Mouse (Mus musculus): ENCODE data around the gene Med9. TPM values are rescaled to one million over a fixed set of nuclear protein-coding genes. Genes with fewer than 3 reads are reported as not detected.

The Med9 gene
- polyA plus RNA-seq, 1 experiment from 2014 or later = 51.9 TPM

GRCm38 (mm10) chr11:59952892-59953291 lies 4.9 kb downstream of the Med9 start:
- Histone ChIP-seq H3K4me3 (no peak overlapping the region), H3K27ac (no peak overlapping the region), H3K4me2 (peak overlapping the region; percentile 20; the same call in 1 of the 2 replicates), H3K4me1 (peaks cover 19% of the 10 kb centered on the region), H3K36me3 (peaks cover 3% of the 10 kb centered on the region; the same call in 1 of the 2 replicates), H3K9me3 (no peaks in the 10 kb centered on the region), H3K9ac (no peak overlapping the region), H3K27me3 (no peaks in the 10 kb centered on the region)
- ATAC-seq (ENCODE audit: borderline replicate concordance, extremely low read depth, low FRiP score, low TSS enrichment) = no peak
- 58% methylated on average over 14 of the region's 14 CpGs for WGBS

- Histone ChIP-seq H3K4me3 (no peak overlapping the region), H3K9ac (no peak overlapping the region), H3K4me2 (no peak overlapping the region), H3K27me3 (no peaks in the 10 kb centered on the region), H3K9me3 (no peaks in the 10 kb centered on the region), H3K4me1 (peaks cover 9% of the 10 kb centered on the region; the same call in 1 of the 2 replicates), H3K36me3 (peaks cover 14% of the 10 kb centered on the region; the same call in 1 of the 2 replicates), H3K27ac (no peak overlapping the region)
- WGBS = 70% methylated on average over 6 of the region's 6 CpGs
- no peak for ATAC-seq (ENCODE audit: borderline replicate concordance, extremely low read depth, low FRiP score, low TSS enrichment)
These were observed 8.7 kb downstream of the Med9 start for GRCm38 (mm10) chr11:59956749-59957148.

GRCm38 (mm10) chr11:59959453-59959852 lies 11.4 kb downstream of the Med9 start:
- Histone ChIP-seq H3K4me2 (no peak overlapping the region), H3K4me3 (no peak overlapping the region), H3K27me3 (peaks cover 17% of the 10 kb centered on the region), H3K9ac (no peak overlapping the region), H3K27ac (no peak overlapping the region), H3K9me3 (no peaks in the 10 kb centered on the region), H3K4me1 (peaks cover 13% of the 10 kb centered on the region), H3K36me3 (peaks cover 17% of the 10 kb centered on the region; the same call in 1 of the 2 replicates)
- WGBS = 59% methylated on average over 4 of the region's 4 CpGs
- ATAC-seq (ENCODE audit: borderline replicate concordance, extremely low read depth, low FRiP score, low TSS enrichment) = no peak

GRCm38 (mm10) chr11:59960476-59961337 lies 12.7 kb downstream of the Med9 start:
- peaks cover 20% of the 10 kb centered on the region for H3K4me1 ChIP-seq
- no peak overlapping the region for H3K4me2 ChIP-seq
- H3K27ac ChIP-seq = no peak overlapping the region
- no peak overlapping the region for H3K4me3 ChIP-seq
- H3K27me3 ChIP-seq = peaks cover 19% of the 10 kb centered on the region
- WGBS = 85% methylated on average over 20 of the region's 20 CpGs
- ATAC-seq (ENCODE audit: borderline replicate concordance, extremely low read depth, low FRiP score, low TSS enrichment) = no peak
- H3K9ac ChIP-seq = no peak overlapping the region
- peaks cover 17% of the 10 kb centered on the region; the same call in 1 of the 2 replicates for H3K36me3 ChIP-seq
- H3K9me3 ChIP-seq = no peaks in the 10 kb centered on the region

GRCm38 (mm10) chr11:59961338-59961875 lies 13.4 kb downstream of the Med9 start:
- Histone ChIP-seq H3K9me3 (no peaks in the 10 kb centered on the region), H3K36me3 (peaks cover 17% of the 10 kb centered on the region; the same call in 1 of the 2 replicates), H3K4me1 (peaks cover 27% of the 10 kb centered on the region), H3K27me3 (peaks cover 19% of the 10 kb centered on the region), H3K9ac (no peak overlapping the region), H3K4me3 (no peak overlapping the region), H3K4me2 (no peak overlapping the region), H3K27ac (no peak overlapping the region)
- no peak for ATAC-seq (ENCODE audit: borderline replicate concordance, extremely low read depth, low FRiP score, low TSS enrichment)
- 90% methylated on average over 9 of the region's 9 CpGs for WGBS

GRCm38 (mm10) chr11:59962590-59962989 lies 14.6 kb downstream of the Med9 start:
- Histone ChIP-seq H3K27me3 (peaks cover 19% of the 10 kb centered on the region), H3K4me1 (peaks cover 28% of the 10 kb centered on the region), H3K27ac (no peak overlapping the region), H3K4me3 (no peak overlapping the region), H3K9ac (no peak overlapping the region), H3K36me3 (peaks cover 17% of the 10 kb centered on the region; the same call in 1 of the 2 replicates), H3K9me3 (no peaks in the 10 kb centered on the region), H3K4me2 (no peak overlapping the region)
- no peak for ATAC-seq (ENCODE audit: borderline replicate concordance, extremely low read depth, low FRiP score, low TSS enrichment)
- 67% methylated on average over 3 of the region's 3 CpGs for WGBS

- peaks cover 28% of the 10 kb centered on the region for H3K4me1 ChIP-seq
- 7% methylated on average over 34 of the region's 34 CpGs for WGBS
- H3K9me3 ChIP-seq = no peaks in the 10 kb centered on the region
- no peak overlapping the region for H3K27ac ChIP-seq
- H3K27me3 ChIP-seq = peaks cover 19% of the 10 kb centered on the region
- peak overlapping the region; percentile 91 for H3K4me2 ChIP-seq
- peak overlapping the region; percentile 47 for H3K4me3 ChIP-seq
- H3K36me3 ChIP-seq = peaks cover 17% of the 10 kb centered on the region; the same call in 1 of the 2 replicates
- no peak for ATAC-seq (ENCODE audit: borderline replicate concordance, extremely low read depth, low FRiP score, low TSS enrichment)
- peak overlapping the region; percentile 49 for H3K9ac ChIP-seq
These were observed 15.6 kb downstream of the Med9 start for GRCm38 (mm10) chr11:59963364-59964162.

GRCm38 (mm10) chr11:59964163-59964758 lies 16.3 kb downstream of the Med9 start:
- ATAC-seq (ENCODE audit: borderline replicate concordance, extremely low read depth, low FRiP score, low TSS enrichment) = no peak
- Histone ChIP-seq H3K4me1 (peaks cover 28% of the 10 kb centered on the region), H3K27ac (no peak overlapping the region), H3K4me2 (peak overlapping the region; percentile 91), H3K9me3 (no peaks in the 10 kb centered on the region), H3K9ac (peak overlapping the region; percentile 49), H3K27me3 (peaks cover 19% of the 10 kb centered on the region), H3K36me3 (peaks cover 17% of the 10 kb centered on the region; the same call in 1 of the 2 replicates), H3K4me3 (peak overlapping the region; percentile 47)
- WGBS = under 1% methylated on average over 33 of the region's 33 CpGs

- ATAC-seq (ENCODE audit: borderline replicate concordance, extremely low read depth, low FRiP score, low TSS enrichment) = peak; percentile 87
- peaks cover 17% of the 10 kb centered on the region; the same call in 1 of the 2 replicates for H3K36me3 ChIP-seq
- WGBS = 0% methylated on average over 28 of the region's 28 CpGs
- H3K4me3 ChIP-seq = peak within 1 kb of the TSS; percentile 47
- H3K27me3 ChIP-seq = peaks cover 19% of the 10 kb centered on the region
- peak within 1 kb of the TSS; percentile 49 for H3K9ac ChIP-seq
- H3K9me3 ChIP-seq = no peaks in the 10 kb centered on the region
- H3K4me2 ChIP-seq = peak within 1 kb of the TSS; percentile 91
- peaks cover 28% of the 10 kb centered on the region for H3K4me1 ChIP-seq
- peak within 1 kb of the TSS; percentile 69 for H3K27ac ChIP-seq
These were observed 16.8 kb downstream of the Med9 start, which contains the start of gene Rasd1 for GRCm38 (mm10) chr11:59964818-59965217. TSS of gene Rasd1 (minus strand) at chr11:59964944.

- H3K9ac ChIP-seq = peak overlapping the region; percentile 49
- 16% methylated on average over 25 of the region's 25 CpGs for WGBS
These were observed 17.5 kb downstream of the Med9 start for GRCm38 (mm10) chr11:59965227-59966101.

More at GRCm38 (mm10) chr11:59965227-59966101, 17.5 kb downstream of the Med9 start:
- peak overlapping the region; percentile 91 for H3K4me2 ChIP-seq
- H3K4me3 ChIP-seq = peak overlapping the region; percentile 47
- H3K27ac ChIP-seq = peak overlapping the region; percentile 69
- peaks cover 19% of the 10 kb centered on the region for H3K27me3 ChIP-seq
- H3K36me3 ChIP-seq = peaks cover 16% of the 10 kb centered on the region; the same call in 1 of the 2 replicates
- peak; percentile 81 for ATAC-seq (ENCODE audit: borderline replicate concordance, extremely low read depth, low FRiP score, low TSS enrichment)
- peaks cover 28% of the 10 kb centered on the region for H3K4me1 ChIP-seq
- H3K9me3 ChIP-seq = no peaks in the 10 kb centered on the region

Measured in lung, embryonic 15.5 days (tissue).